Mouse (Mus musculus) left cerebral cortex, postnatal 4 days (tissue): ENCODE data around the gene Prkag1. TPM values are rescaled to one million over a fixed set of nuclear protein-coding genes. Genes with fewer than 3 reads are reported as not detected.

Experiments used
- DNase-seq: peaks from one replicate; pipeline ENCODE4 v3.0.0-alpha.2; 2022
- intact Hi-C: fragments of 180-260 bp; cut with DNase I; formaldehyde crosslinking; loops from one replicate; pipeline ENCODE4 v1.15.1; 2025
- total RNA-seq, 2 experiments: library from RNA; stranded (reverse); gene quantifications; 2 replicates each; pipeline ENCODE4 v1.2.3; 2021

Gene Prkag1
- total RNA-seq, 2 experiments from 2014 or later, result 35.0 to 38.1 TPM

GRCm38 (mm10) chr15:98854214-98854613, 22.9 kb upstream of the Prkag1 start:
- DNase-seq, result no peak
- intact Hi-C loops, result no loop called here

GRCm38 (mm10) chr15:98853161-98853937, 22.0 kb upstream of the Prkag1 start:
- intact Hi-C loops, result no loop called here
- no peak for DNase-seq

- DNase-seq, result no peak
- intact Hi-C loops, result no loop called here
Observed at GRCm38 (mm10) chr15:98852733-98853132, 21.4 kb upstream of the Prkag1 start.

GRCm38 (mm10) chr15:98852071-98852470, 20.8 kb upstream of the Prkag1 start:
- intact Hi-C loops, result no loop called here
- no peak for DNase-seq

GRCm38 (mm10) chr15:98851229-98851818, 20.0 kb upstream of the Prkag1 start:
- intact Hi-C loops, result no loop called here

GRCm38 (mm10) chr15:98850668-98851067, 19.3 kb upstream of the Prkag1 start:
- DNase-seq, result no peak
- intact Hi-C loops, result no loop called here

More at GRCm38 (mm10) chr15:98851229-98851818, 20.0 kb upstream of the Prkag1 start:
- DNase-seq, result no peak

GRCm38 (mm10) chr15:98849956-98850600, 18.8 kb upstream of the Prkag1 start:
- no peak for DNase-seq
- intact Hi-C loops, result no loop called here

- intact Hi-C loops, result no loop called here
Observed at GRCm38 (mm10) chr15:98849165-98849564, 17.8 kb upstream of the Prkag1 start.

GRCm38 (mm10) chr15:98846140-98846539, 14.8 kb upstream of the Prkag1 start:
- DNase-seq, result no peak
- intact Hi-C loops, result no loop called here

More at GRCm38 (mm10) chr15:98849165-98849564, 17.8 kb upstream of the Prkag1 start:
- DNase-seq, result no peak

GRCm38 (mm10) chr15:98845149-98845548, 13.8 kb upstream of the Prkag1 start:
- intact Hi-C loops, result no loop called here

GRCm38 (mm10) chr15:98843595-98844223, 12.4 kb upstream of the Prkag1 start:
- intact Hi-C loops, result no loop called here
- DNase-seq, result no peak

More at GRCm38 (mm10) chr15:98845149-98845548, 13.8 kb upstream of the Prkag1 start:
- DNase-seq, result no peak

GRCm38 (mm10) chr15:98839671-98840585, 8.6 kb upstream of the Prkag1 start:
- DNase-seq, result no peak
- intact Hi-C loops, result no loop called here

- DNase-seq, result no peak
- intact Hi-C loops, result no loop called here
Observed at GRCm38 (mm10) chr15:98839161-98839560, 7.8 kb upstream of the Prkag1 start.

GRCm38 (mm10) chr15:98837743-98838103, 6.4 kb upstream of the Prkag1 start:
- no peak for DNase-seq
- intact Hi-C loops, result no loop called here

- intact Hi-C loops, result no loop called here
Observed at GRCm38 (mm10) chr15:98837006-98837742, 5.9 kb upstream of the Prkag1 start.

GRCm38 (mm10) chr15:98835291-98835690, 4.0 kb upstream of the Prkag1 start:
- DNase-seq, result no peak
- intact Hi-C loops, result no loop called here

More at GRCm38 (mm10) chr15:98837006-98837742, 5.9 kb upstream of the Prkag1 start:
- no peak for DNase-seq

- DNase-seq, result no peak
- intact Hi-C loops, result loop anchor here (5.0 kb wide), 1 partner anchor 33 kb away; no protein-coding TSS in a partner anchor
Observed at GRCm38 (mm10) chr15:98834059-98834458, 2.7 kb upstream of the Prkag1 start.

GRCm38 (mm10) chr15:98833281-98833680, 2.0 kb upstream of the Prkag1 start:
- intact Hi-C loops, result loop anchor here (5.0 kb wide), 1 partner anchor 34 kb away; no protein-coding TSS in a partner anchor
- DNase-seq, result no peak
